Mouse (Mus musculus) c-Kit-negative CD71-positive TER-119-positive erythroid progenitor cells, embryonic 14.5 days (primary cell): ENCODE data around the gene Rnf181.

ENCODE experiments used
- DNase-seq: peaks from one replicate; pipeline ENCODE4 v3.0.0-alpha.2; 2013; ENCODE audit warnings: low read depth, low spot score

Gene Rnf181

DNA sequence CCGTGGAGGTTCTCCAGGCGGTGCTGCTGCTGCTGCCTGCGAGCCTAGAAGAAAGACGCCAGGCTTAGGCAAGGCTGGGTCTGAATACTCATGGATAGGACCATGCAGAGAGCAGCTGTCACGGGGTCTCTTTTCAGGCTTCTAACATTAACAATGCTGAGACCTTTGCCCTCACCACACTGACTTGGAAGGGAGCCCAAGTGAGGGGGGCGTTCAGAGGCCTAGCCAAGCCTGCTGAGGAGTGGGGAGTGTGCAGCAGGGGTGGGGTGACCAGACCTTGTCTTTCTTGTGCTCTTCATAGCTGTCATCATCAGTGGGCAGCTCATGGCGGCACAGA is 6.2 kb downstream of the Rnf181 start:
- no peak for DNase-seq

DNA sequence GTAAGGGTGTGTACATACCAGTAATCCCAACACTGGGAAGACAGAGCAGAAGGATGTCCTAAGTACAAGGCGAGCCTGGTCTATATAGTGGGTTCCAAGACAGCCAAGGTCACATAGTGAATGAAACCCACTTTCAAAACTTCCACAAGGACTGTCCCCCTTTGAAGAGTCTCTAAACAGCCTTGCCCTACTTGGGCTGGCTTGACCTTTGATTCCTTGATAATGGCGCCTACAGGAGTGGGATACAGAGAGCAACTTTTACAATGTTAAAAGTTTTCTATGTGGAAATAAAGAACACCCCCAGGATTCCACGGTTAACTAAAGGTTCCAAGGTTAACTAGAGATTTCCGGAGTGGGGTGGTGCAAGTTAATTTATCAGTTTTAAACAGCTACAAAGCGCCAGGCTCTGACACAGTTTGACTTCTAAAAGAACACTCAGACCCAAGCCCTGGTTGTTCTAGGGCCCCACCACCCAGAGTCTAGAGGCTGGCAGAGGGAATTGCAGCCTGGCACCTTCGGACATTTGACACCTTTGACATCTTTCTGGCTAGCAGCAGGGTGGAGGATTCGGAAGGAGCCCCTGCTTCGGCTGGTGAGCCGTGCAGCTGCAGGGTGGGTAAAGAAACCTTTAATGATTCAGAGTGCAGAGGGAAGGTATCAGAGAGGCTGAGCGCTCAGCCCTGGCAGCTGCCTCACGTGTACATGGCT is 6.7 kb downstream of the Rnf181 start:
- DNase-seq: no peak

DNA sequence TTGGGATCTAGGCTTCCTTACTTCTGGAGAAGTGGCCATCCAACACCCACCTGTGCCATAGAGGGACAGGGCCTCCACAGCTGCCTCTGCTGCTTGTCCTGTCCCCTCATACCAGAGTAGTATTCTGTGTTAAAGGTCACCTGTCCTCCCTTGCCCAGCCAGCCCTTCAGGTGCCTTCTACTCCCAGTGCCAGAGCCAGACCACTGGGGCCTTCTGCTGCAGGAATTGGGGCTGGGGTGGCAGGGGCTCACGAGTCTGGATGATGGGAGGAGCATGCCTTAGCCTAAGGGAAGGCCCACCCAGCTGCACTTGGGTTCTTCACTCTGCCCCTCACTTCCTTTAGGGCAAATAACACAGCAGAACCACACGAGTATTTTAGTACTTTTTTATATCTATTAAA is 7.4 kb downstream of the Rnf181 start:
- DNase-seq: no peak

DNA sequence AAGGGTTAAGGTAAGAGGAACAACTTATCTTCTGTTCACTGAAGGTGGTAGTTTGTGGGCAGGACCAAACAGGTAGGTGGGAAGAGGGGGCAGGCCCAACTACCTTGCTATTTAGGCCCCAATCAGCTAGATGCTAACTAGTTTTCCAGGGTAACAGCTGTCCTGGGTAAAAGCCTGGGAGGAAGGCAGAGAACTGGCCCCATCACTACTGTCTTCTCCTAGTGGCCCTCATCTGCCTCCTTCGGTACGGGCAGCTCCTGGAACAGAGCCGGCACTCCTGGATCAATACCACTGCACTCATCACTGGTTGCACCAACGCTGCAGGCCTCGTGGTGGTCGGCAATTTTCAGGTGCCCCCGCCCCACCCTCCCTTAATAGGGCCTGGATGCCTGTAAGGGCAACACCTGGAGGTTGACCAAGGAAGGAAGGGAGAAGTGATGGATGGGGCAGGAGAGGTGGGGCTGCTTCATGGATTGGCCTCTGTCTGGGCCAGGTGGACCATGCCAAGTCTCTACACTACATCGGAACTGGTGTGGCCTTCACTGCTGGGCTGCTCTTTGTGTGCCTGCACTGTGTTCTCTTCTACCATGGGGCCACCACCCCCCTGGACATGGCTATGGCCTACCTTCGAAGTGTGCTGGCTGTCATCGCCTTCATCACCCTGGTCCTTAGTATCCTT is 8.5 kb downstream of the Rnf181 start:
- no peak for DNase-seq

DNA sequence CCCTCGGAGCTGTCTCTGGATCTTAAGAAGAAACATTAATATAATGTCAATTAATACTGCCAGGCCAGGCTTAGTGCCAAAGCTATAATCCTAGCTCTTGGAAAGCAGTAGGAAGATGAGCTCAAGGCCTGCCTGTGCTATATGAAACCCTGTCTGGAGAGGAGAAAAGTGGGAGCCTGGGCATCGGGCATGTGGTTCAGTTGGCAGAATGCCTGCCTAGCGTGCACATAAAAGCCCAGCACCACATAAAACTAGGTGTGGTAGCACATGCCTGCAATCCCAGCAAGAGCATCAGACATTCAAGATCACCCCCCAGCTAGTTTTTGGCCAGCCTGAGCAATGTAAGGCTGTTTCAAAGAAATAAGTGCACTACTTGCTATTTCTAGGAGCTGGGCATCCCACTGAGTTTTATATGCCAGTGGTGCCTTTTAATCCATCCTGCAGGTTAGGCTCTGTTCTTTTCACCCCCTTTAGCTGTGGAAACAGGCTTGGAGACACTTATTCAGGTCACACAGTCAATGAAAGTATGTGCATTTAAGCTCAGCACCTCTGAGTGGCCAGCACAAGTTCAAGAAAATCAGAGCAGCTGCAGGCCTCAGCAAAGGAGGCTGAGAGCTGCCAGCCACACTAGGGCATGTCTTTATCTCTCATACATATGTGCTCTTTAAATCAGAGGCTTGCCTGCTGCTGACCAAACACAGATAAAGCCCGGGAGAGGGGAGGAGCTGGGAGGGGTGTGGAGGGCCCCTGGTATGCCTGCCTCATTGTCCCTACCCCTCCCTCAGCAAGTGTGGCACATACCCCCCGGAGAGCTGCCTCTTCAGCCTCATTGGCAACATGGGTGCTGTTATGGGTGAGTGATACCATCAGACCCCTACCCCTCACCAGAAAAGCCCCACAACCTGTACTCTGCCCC is 9.3 kb downstream of the Rnf181 start:
- peak; percentile 34 for DNase-seq

DNA sequence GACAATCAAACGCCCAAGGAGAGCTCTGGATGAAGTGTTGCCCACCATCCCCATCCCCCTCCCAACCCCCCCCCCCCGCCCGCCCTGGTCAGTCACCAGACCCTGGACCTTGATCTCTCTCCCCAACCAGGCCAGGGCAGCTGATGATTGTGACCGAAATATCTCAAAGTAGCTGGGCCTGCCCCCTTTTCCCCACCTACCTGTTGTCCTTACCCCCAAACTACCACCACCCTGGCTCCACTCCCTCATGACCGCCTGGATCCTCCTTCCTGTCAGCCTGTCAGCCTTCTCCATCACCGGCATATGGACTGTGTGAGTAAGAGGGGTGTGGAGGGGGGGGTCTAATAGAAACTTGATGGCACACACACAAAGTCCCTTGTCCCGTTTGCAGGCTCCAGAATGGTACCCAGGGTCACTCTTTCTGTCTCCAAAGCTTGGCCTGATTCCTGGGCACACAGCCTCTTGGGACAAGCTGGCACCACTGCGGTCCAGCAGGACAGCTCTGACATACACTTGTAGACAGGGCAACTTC is 10.7 kb downstream of the Rnf181 start:
- DNase-seq: no peak

DNA sequence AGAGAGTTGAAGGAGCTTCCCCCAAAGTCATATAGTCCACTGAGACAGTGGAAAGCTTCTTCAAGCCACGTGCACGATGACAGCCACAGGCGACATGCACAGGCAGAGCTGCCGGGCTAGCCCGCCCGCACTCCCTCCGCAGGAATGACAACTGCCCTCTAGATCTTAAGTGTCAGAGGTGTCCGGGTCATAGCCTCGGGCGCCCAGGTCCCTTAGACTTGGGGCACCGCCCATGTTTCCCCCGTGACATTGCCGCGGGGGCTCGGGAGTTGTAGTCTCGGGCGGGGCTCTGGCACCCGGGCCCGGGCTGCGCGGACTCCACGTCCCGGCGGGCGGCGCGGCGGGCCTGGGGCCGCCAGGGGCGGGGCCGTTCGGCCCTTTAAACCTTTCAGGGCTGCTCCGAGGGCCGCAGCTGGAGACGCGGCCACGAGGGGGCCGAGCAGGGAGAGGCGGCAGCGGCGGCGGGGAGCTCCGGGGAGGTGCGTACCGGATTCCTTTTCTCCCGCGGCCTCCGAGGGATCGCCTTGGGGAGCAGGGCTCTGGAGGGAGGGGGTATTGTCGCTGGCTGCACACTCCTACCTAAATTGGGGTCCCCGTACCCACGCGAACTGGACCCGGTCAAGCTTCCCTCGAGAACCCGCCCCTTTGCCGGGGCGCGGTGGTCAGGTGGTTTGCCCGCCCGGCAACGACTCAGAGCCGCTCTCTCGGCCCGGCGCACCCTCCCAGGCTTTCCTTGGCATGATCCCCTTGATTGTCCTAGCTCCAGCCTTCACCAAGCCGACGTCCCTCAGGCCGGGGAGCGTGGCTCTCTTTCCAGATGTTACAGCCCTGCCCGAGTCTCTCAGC is 11.5 kb downstream of the Rnf181 start, which contains the start of gene Tmem150a:
Gene Tmem150a, plus strand, starts transcription at position 382 of the 846 bp plus-strand sequence.
- no peak for DNase-seq

DNA sequence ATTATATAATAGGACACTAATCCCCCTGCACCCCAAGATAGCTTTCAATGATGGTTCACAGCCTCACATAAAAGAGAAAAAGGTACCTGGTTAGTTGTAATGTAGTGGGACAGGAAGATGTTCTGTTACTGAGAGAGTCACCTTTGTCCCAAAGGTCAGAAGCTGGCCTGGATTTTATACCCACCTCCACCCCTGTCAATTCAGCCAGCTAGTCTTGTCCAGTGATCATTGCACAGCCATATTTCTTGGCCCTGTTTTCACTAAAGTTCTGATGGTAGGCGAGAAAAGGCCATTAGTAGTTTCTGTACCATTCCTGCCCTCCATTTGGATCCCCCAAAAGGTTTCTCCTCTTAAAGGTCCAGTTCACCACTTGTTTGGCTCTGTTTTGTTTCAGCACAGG is 12.7 kb downstream of the Rnf181 start:
- DNase-seq: no peak

DNA sequence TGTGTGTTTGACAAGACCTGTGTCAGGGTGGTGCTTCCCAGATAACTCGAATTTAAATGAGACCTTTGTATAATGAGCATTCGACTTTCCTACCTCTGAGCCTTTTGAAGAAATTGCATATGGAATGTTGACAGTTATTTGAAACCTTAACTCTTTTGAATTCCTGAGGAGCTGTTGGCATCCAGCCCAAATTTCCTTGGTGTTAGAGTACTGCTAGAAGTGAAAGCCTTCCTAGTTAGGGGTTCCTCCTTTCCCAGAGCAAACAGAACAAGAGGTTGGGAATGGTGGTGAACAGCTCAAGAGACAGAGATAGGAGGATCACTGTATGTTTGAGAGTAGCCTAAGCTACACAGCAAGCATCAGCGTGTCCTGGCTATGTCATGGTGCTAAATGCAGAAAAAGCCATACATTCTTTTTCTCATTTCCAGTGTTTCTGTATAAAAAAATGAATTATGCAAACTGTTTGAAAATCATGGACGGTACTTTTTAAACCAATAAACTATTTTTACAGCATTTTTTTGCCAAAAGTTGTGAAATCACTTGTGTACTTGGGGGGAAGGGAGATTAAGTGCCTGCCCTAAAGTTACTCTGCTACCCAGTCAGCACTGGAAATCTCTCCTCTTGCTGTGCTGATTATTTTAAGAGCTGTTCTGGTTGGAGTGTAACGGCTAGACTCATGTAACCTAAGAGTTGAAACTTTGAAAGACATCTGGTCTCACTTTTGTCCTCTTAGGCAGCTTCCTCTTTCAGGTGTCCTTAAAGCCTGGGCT is 13.9 kb downstream of the Rnf181 start:
- DNase-seq: no peak

DNA sequence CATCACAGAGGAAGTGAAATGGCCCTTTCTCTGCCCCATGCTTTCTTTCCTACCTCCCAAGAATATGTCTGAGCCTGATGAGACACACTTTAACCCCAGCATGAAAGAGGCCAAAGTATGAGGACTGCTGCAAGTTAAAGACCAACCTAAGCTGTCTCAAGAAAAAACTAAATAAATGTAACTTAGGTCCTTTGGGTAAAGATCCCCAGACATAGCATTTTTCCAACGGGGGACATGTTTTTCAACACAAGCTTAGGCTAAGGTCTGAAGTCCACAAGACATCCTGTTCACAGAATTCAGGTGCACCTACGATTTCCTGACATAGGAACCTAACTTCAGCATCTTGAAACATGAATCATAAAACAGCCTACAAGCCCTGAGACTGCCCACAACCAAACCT is 16.5 kb downstream of the Rnf181 start:
- DNase-seq: no peak

DNA sequence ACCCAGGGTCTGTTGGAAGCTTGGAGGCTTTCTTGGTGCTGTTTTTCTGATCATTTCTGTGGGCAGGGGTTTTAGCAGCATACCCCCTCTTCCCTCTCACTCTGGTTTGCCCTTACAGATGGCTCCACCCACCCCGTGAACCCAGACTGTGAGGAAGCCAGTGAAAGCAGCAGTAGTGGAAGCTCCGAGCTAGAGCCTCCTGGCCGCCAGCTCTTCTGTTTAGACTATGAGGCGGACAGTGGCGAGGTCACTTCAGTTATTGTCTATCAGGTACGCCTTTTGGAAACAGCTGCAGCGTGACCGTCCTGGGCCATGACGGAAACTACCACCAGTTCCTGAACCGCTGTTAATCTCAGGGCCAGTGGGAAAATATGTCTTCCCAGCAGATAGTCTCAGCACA is 18.3 kb downstream of the Rnf181 start:
- no peak for DNase-seq

DNA sequence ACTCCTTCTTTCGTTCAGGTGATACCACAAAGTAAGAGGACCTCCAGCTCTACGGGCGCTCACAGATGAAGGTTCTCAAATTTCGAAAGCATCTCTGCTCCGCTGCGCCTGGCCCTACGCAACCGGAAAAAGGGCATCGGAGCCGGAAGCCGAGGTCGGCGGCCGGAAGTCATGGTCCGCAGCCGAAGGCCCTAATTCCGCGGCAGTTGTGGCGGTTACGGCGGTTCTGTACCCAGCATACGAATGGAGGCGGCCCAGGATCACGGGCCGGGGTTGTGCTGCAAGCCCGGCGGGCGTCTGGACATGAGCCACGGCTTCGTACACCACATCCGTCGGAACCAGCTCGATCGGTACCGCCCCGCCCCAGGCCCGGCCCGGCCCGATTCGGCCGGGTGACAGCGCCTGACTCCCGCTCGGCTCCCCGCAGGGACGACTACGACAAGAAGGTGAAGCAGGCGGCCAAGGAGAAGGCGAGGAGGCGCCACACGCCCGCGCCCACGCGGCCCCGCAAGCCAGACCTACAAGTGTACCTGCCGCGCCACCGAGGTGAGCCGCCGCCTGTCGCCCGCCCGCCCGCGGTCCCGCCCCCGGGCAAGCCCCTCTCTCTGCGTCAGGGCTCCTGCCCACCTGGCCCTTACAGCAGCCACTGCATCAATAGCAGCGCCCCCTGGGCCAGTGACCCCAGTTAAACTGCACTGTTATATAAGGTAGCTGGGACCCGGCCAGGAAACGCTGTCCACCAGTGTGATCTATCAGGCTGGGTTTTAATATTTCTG is 19.4 kb downstream of the Rnf181 start, which contains the start of gene 0610030E20Rik:
Gene 0610030E20Rik, plus strand, starts transcription at position 152 of the 776 bp plus-strand sequence.
- peak; percentile 60 for DNase-seq

DNA sequence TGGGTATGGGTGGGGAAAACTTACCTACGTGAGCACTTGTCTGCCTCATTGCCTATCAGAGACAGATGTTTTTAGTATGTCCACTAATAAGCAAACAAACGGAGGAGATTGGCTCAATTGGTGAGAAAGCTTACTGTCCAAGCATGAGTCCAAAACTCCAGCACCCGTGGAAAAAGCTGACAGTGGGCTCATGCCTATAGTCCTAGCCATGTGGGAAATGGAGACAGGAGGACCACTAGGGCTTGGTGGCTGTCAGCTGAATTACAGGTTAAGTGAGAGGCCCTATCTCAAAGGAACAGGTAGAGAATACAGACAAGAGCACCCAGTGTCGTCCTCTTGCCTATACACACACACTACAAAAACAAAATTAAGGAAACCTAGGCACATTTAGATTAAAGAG is 20.5 kb downstream of the Rnf181 start:
- DNase-seq: peak; percentile 15

DNA sequence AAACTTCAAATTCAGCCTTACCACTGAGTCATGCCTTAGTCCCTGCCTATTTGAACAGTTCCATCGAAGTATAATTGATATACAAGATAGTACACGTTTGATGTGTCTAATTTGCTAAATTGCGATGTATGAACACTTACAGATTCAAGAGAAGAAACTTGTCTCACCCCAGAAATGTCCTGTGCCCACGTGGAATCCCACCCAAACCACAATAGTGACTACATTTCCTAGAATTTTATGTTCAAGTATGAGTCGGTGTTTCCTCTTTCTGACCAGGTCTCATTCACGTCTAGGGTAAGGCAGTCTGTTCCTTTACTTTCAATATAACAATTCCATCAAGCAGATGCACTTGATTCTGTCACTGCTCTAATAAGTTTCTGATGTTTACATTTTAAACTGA is 21.1 kb downstream of the Rnf181 start:
- DNase-seq: peak; percentile 13

DNA sequence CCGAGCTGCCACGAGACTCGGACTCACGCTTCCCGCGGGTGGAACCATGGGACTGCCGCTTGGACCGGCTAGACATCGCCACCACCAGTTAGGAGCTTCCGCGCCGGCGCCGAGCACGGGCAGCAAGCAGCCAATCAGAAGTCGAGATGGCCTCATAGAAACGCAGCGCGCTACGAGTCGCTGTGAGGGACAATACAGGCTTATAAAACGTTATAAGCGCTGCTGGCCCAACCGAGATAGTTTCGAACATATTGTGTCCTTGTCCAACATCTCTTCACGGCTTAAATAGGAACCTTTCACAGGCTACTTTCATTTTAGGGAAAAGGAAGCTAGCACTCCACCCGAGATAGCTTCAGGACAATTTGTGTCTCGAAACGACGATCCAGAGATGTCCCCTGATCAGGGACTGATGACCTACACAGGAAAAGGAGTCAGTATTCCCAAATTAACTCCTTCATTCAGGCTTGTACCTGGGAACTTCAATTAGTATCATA is 21.6 kb downstream of the Rnf181 start, which contains the start of gene Usp39:
Gene Usp39, minus strand, starts transcription at position 111 of the 494 bp plus-strand sequence.
- DNase-seq: peak; percentile 94

DNA sequence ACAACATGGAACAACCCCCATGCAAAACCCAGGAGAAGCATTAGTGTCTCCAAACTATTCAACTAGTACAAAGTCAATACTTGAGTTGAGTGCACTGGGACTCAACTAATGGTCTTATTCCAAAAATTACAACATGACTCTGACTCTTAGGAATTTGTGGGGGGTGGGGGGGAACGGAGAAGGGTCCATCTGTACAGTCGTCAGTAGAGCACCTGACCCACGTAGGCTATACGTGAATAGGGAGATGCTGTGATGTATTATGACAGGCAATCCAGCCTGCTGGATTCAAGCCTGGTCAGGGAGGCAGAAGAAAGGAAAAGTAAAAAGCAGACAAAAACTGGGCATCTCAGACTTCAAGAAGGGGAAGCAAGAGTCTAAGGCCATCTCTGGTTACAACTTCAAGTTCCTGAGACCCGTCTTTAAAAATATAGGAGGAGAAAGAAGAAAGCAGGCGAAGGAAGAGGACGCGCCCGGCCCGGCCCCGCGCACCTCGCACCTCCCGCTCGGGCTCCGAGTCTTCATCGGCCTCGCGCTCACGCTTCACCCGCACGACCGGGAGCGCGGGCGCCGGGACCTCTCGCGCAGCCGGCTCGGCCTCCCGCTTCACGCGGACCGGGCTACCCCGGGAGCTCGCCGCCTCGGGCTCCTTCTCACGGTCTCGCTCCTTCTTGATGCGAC is 22.2 kb downstream of the Rnf181 start:
- no peak for DNase-seq

DNA sequence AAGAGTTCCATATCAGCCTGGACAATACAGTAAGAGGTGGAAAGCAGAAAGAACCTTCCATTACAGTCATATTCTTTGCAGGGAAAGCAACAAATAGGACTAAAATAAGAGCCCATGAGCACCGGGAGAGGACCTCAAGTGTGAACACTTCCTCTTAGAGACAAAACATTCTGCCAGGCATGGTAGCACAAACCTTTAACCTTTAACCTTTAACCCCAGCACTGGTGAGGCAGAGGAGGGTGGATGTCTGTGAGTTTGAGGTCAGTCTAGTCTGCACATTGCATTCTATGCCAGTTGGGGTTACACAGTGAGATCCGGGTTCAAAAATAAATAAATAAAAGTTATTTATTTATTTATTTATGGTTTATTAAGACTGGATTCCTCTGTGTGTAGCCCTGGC is 26.3 kb downstream of the Rnf181 start:
- no peak for DNase-seq

DNA sequence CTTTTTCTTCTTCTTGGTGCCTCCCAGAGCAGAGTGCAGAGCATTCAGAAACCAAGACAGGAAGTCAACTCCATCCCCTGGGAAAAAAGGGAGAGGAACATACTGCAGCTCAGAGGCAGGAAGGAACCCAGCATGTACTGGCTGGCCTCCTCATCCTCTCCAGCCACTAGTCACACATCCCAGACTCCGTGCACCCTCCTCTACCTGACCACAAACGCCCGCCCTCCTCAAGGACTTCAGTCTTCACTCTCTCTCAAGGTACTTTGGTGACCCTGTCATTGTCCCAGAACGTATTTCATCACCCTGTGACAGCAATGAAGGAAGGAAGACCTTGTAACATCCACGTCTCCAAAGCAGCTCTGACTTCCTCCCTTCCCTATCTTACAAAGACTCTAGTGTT is 33.6 kb downstream of the Rnf181 start:
- no peak for DNase-seq

DNA sequence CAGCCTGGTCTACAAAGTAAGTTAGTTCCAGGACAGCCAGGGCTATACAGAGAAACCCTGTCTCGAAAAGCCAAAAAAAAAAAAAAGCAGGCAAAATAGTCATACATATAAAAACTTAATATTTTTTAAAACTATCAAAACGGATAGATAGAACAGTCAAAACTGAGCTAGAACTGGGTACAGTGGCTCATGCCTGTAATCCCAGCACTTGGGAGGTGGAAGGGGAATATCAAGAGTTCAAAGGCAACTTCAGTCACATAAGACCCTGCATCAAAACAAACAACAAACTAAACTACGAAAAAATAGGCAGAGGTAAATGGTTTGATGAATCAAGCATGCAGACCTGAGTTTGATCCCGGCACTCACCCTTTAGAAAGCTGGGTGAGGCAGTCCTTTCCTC is 36.6 kb downstream of the Rnf181 start:
- no peak for DNase-seq
